Mouse (Mus musculus): ENCODE results near the gene Ptgir. TPM values are rescaled to one million over a fixed set of nuclear protein-coding genes. Genes with fewer than 3 reads are reported as not detected.

Gene Ptgir
- polyA plus RNA-seq (2014; fragmentation: Illumina TruSeq; extraction: RNeasy Lipid Tissue Mini Kit (QIAGEN cat#74804); ENCODE audit: low read depth, low replicate concordance) = 3.4 TPM

GRCm38 (mm10) chr7:16906281-16906680 is at the start of gene Ptgir:
Ptgir (plus strand) TSS chr7:16906490.

DNA sequence AGATGAGACGGTGACA is 31.2 kb upstream of the Ptgir start, which contains the start of gene Dact3:
Gene Dact3 (plus strand): TSS at position 8 of the 16 bp plus-strand sequence.

DNA sequence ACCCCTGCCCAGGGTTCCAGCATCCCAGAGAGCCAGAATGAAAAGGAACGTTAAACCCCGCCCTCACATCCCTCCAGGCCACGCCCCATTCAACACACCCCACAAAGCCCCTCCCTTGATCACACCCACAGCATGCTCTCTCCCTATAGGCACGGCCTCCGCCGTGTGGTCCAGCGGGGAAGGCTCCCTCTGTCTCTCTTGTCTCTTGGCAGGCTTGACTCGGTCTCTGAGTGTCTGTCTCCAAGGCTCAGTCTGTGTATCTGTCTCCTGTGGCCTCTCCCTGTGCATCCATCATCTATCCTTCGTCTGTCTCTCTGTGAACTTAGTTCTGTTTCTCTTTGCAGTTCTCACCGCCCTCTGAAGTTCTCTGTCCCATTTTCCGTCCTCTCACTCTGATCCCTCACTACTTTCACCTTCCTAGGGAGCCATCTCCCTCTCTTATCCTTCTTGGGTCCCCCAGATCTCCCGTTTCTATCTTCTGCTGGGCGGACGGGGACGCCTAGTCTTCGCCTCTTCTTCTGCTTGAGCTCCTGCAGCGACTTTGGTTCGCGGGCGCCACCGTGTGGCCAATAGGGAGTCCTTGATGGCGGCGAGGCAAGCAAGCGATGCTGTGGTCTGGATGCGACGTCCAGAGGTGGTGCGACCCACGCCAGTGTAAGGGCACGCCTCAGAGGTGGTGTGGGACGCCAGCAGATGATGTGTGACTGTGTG is 14.5 kb upstream of the Ptgir start, which contains the start of gene Gng8:
Gene Gng8 (plus strand): TSS at position 146 of the 711 bp plus-strand sequence.

GRCm38 (mm10) chr7:16924037-16924834 is 17.9 kb downstream of the Ptgir start, which contains the start of gene Calm3:
Calm3 (minus strand) TSS chr7:16924114.

GRCm38 (mm10) chr7:16944061-16944807 is 37.9 kb downstream of the Ptgir start, which contains the start of gene Pnmal2:
Pnmal2 (plus strand) TSS chr7:16944682.

GRCm38 (mm10) chr7:16959539-16960187 is 53.4 kb downstream of the Ptgir start, which contains the start of gene Pnmal1:
Pnmal1 (plus strand) TSS chr7:16959679.

Other genes starting within 250 kb of the Ptgir start
- gene Ceacam15, start 230.8 kb upstream of the Ptgir start, polyA plus RNA-seq (2014; fragmentation: Illumina TruSeq; extraction: RNeasy Lipid Tissue Mini Kit (QIAGEN cat#74804); ENCODE audit: low read depth, low replicate concordance) = not detected
- gene Ceacam9, start 184.6 kb upstream of the Ptgir start, polyA plus RNA-seq (2014; fragmentation: Illumina TruSeq; extraction: RNeasy Lipid Tissue Mini Kit (QIAGEN cat#74804); ENCODE audit: low read depth, low replicate concordance) = not detected
- 101 TPM for gene Ap2s1, start 168.1 kb upstream of the Ptgir start, polyA plus RNA-seq (2014; fragmentation: Illumina TruSeq; extraction: RNeasy Lipid Tissue Mini Kit (QIAGEN cat#74804); ENCODE audit: low read depth, low replicate concordance)
- gene Slc1a5, start 125.2 kb upstream of the Ptgir start, polyA plus RNA-seq (2014; fragmentation: Illumina TruSeq; extraction: RNeasy Lipid Tissue Mini Kit (QIAGEN cat#74804); ENCODE audit: low read depth, low replicate concordance) = 27.6 TPM
- 57.6 TPM for gene Strn4, start 90.6 kb upstream of the Ptgir start, polyA plus RNA-seq (2014; fragmentation: Illumina TruSeq; extraction: RNeasy Lipid Tissue Mini Kit (QIAGEN cat#74804); ENCODE audit: low read depth, low replicate concordance)
- 41.3 TPM for gene Fkrp, start 89.8 kb upstream of the Ptgir start, polyA plus RNA-seq (2014; fragmentation: Illumina TruSeq; extraction: RNeasy Lipid Tissue Mini Kit (QIAGEN cat#74804); ENCODE audit: low read depth, low replicate concordance)
- gene Prkd2, start 63.6 kb upstream of the Ptgir start, polyA plus RNA-seq (2014; fragmentation: Illumina TruSeq; extraction: RNeasy Lipid Tissue Mini Kit (QIAGEN cat#74804); ENCODE audit: low read depth, low replicate concordance) = 16.4 TPM
- gene Dact3, start 31.2 kb upstream of the Ptgir start, polyA plus RNA-seq (2014; fragmentation: Illumina TruSeq; extraction: RNeasy Lipid Tissue Mini Kit (QIAGEN cat#74804); ENCODE audit: low read depth, low replicate concordance) = 9.5 TPM
- gene Gng8, start 14.7 kb upstream of the Ptgir start, polyA plus RNA-seq (2014; fragmentation: Illumina TruSeq; extraction: RNeasy Lipid Tissue Mini Kit (QIAGEN cat#74804); ENCODE audit: low read depth, low replicate concordance) = 3.7 TPM
- gene Calm3, start 17.6 kb downstream of the Ptgir start, polyA plus RNA-seq (2014; fragmentation: Illumina TruSeq; extraction: RNeasy Lipid Tissue Mini Kit (QIAGEN cat#74804); ENCODE audit: low read depth, low replicate concordance) = 115 TPM
- gene Pnmal2, start 38.2 kb downstream of the Ptgir start, polyA plus RNA-seq (2014; fragmentation: Illumina TruSeq; extraction: RNeasy Lipid Tissue Mini Kit (QIAGEN cat#74804); ENCODE audit: low read depth, low replicate concordance) = 3.4 TPM
- 0.10 TPM for gene Pnmal1, start 53.2 kb downstream of the Ptgir start, polyA plus RNA-seq (2014; fragmentation: Illumina TruSeq; extraction: RNeasy Lipid Tissue Mini Kit (QIAGEN cat#74804); ENCODE audit: low read depth, low replicate concordance)
- not detected for gene Gm42372, start 76.6 kb downstream of the Ptgir start, polyA plus RNA-seq (2014; fragmentation: Illumina TruSeq; extraction: RNeasy Lipid Tissue Mini Kit (QIAGEN cat#74804); ENCODE audit: low read depth, low replicate concordance)
- 3.9 TPM for gene Ccdc8, start 86.2 kb downstream of the Ptgir start, polyA plus RNA-seq (2014; fragmentation: Illumina TruSeq; extraction: RNeasy Lipid Tissue Mini Kit (QIAGEN cat#74804); ENCODE audit: low read depth, low replicate concordance)
- 78.9 TPM for gene Ppp5c, start 121.4 kb downstream of the Ptgir start, polyA plus RNA-seq (2014; fragmentation: Illumina TruSeq; extraction: RNeasy Lipid Tissue Mini Kit (QIAGEN cat#74804); ENCODE audit: low read depth, low replicate concordance)
- gene Hif3a, start 155.9 kb downstream of the Ptgir start, polyA plus RNA-seq (2014; fragmentation: Illumina TruSeq; extraction: RNeasy Lipid Tissue Mini Kit (QIAGEN cat#74804); ENCODE audit: low read depth, low replicate concordance) = 0.84 TPM
- not detected for gene Psg16, start 167.6 kb downstream of the Ptgir start, polyA plus RNA-seq (2014; fragmentation: Illumina TruSeq; extraction: RNeasy Lipid Tissue Mini Kit (QIAGEN cat#74804); ENCODE audit: low read depth, low replicate concordance)
- gene Ceacam3, start 243.8 kb downstream of the Ptgir start, polyA plus RNA-seq (2014; fragmentation: Illumina TruSeq; extraction: RNeasy Lipid Tissue Mini Kit (QIAGEN cat#74804); ENCODE audit: low read depth, low replicate concordance) = not detected

Measured in heart, adult 10 weeks (tissue).